Mouse (Mus musculus) kidney, adult 11 months (tissue): ENCODE measurements at regions not wholly inside any gene's neighbourhood (a gene's known extent, or its start where the extent isn't known, plus 50 kb on each side); places are given as distances from the start of the nearest gene placed in this dataset.
"Not testable (repeated sequence)": the region's sequence is repeated elsewhere in the genome, so short reads cannot be mapped to it uniquely, and the experiment has no call there.

Experiments
- DNase-seq: peaks from one replicate; pipeline ENCODE4 v3.0.0; 2022

GRCm38 (mm10) chr14:47935401-47935800, 185.2 kb upstream of the Peli2 start:
- no peak for DNase-seq

- no peak for DNase-seq
Measured at GRCm38 (mm10) chr14:47937081-47937651, 183.5 kb upstream of the Peli2 start.

- DNase-seq, result no peak
Measured at GRCm38 (mm10) chr14:47939781-47940590, 180.6 kb upstream of the Peli2 start.

- no peak for DNase-seq
Measured at GRCm38 (mm10) chr14:47942671-47943070, 178.0 kb upstream of the Peli2 start.

- DNase-seq, result no peak
Measured at GRCm38 (mm10) chr14:47944595-47944994, 176.0 kb upstream of the Peli2 start.

GRCm38 (mm10) chr14:47951041-47951440, 169.6 kb upstream of the Peli2 start:
- DNase-seq, result peak; percentile 68

GRCm38 (mm10) chr14:47958171-47958570, 162.5 kb upstream of the Peli2 start:
- DNase-seq, result no peak

GRCm38 (mm10) chr14:47959366-47960280, 161.0 kb upstream of the Peli2 start:
- DNase-seq, result no peak

GRCm38 (mm10) chr14:47964806-47965205, 155.8 kb upstream of the Peli2 start:
- DNase-seq, result not testable (repeated sequence)

- DNase-seq, result no peak
Measured at GRCm38 (mm10) chr14:47969871-47970270, 150.8 kb upstream of the Peli2 start.

- not testable (repeated sequence) for DNase-seq
Measured at GRCm38 (mm10) chr14:47973161-47973560, 147.5 kb upstream of the Peli2 start.

- DNase-seq, result no peak
Measured at GRCm38 (mm10) chr14:47982993-47983740, 137.5 kb upstream of the Peli2 start.

GRCm38 (mm10) chr14:47986483-47986882, 134.1 kb upstream of the Peli2 start:
- DNase-seq, result no peak

- DNase-seq, result no peak
Measured at GRCm38 (mm10) chr14:47986941-47987340, 133.7 kb upstream of the Peli2 start.

- DNase-seq, result no peak
Measured at GRCm38 (mm10) chr14:47987392-47988075, 133.1 kb upstream of the Peli2 start.

- no peak for DNase-seq
Measured at GRCm38 (mm10) chr14:47988131-47988530, 132.5 kb upstream of the Peli2 start.

GRCm38 (mm10) chr14:47989315-47989714, 131.3 kb upstream of the Peli2 start:
- DNase-seq, result no peak

GRCm38 (mm10) chr14:47990716-47991115, 129.9 kb upstream of the Peli2 start:
- DNase-seq, result no peak

GRCm38 (mm10) chr14:47991546-47991945, 129.1 kb upstream of the Peli2 start:
- DNase-seq, result no peak

GRCm38 (mm10) chr14:47992091-47992490, 128.5 kb upstream of the Peli2 start:
- DNase-seq, result no peak

GRCm38 (mm10) chr14:47992851-47993250, 127.8 kb upstream of the Peli2 start:
- DNase-seq, result no peak

GRCm38 (mm10) chr14:47998936-47999335, 121.7 kb upstream of the Peli2 start:
- no peak for DNase-seq
